Mouse (Mus musculus) hindbrain, embryonic 13.5 days (tissue): ENCODE results near the gene Klhdc10. TPM values are rescaled to one million over a fixed set of nuclear protein-coding genes. Genes with fewer than 3 reads are reported as not detected.
"Not testable (repeated sequence)": the region's sequence is repeated elsewhere in the genome, so short reads cannot be mapped to it uniquely, and the experiment has no call there.

Experiments
- ATAC-seq: fragments of 200-750 bp; cut with Nextera tagmentation; 2 replicates; pipeline ENCODE4 v1.8.0; 2017; ENCODE audit warnings: moderate TSS enrichment; ENCODE audit not compliant: low FRiP score
- H3K27ac ChIP-seq: fragments of 300-500 bp; sonication (generic); 2 replicates; pipeline ENCODE4 v1.5.1; 2015; ENCODE audit warnings: inconsistent platforms, mild to moderate bottlenecking, moderate library complexity
- H3K27me3 ChIP-seq: fragments of 300-500 bp; sonication (generic); 2 replicates; pipeline ENCODE4 v1.6.1; 2015; ENCODE audit warnings: mild to moderate bottlenecking, inconsistent platforms
- H3K36me3 ChIP-seq: fragments of 300-500 bp; sonication (generic); 2 replicates; pipeline ENCODE4 v1.6.1; 2015; ENCODE audit warnings: mild to moderate bottlenecking, inconsistent platforms
- H3K4me1 ChIP-seq: fragments of 300-500 bp; sonication (generic); replicated peaks from 2 replicates; pipeline ENCODE4 v1.6.1; 2015; ENCODE audit warnings: inconsistent platforms
- H3K4me2 ChIP-seq: fragments of 300-500 bp; sonication (generic); 2 replicates; pipeline ENCODE4 v1.6.1; 2015; ENCODE audit warnings: inconsistent platforms, mild to moderate bottlenecking, moderate library complexity
- H3K4me3 ChIP-seq: fragments of 300-500 bp; sonication (generic); 2 replicates; pipeline ENCODE4 v1.5.1; 2015; ENCODE audit warnings: mild to moderate bottlenecking, inconsistent platforms
- H3K9ac ChIP-seq: fragments of 300-500 bp; sonication (generic); 2 replicates; pipeline ENCODE4 v1.6.1; 2015; ENCODE audit warnings: mild to moderate bottlenecking, inconsistent platforms
- H3K9me3 ChIP-seq: fragments of 300-500 bp; sonication (generic); 2 replicates; pipeline ENCODE4 v1.6.1; 2016; ENCODE audit warnings: inconsistent platforms
- WGBS: fragments of 180-500 bp; shearing (Covaris S2); methylation state at CpG from one replicate; pipeline ENCODE4 v1.1.7; 2015; 5-methylcytosine and 5-hydroxymethylcytosine counted together
- polyA plus RNA-seq: library from polyadenylated mRNA; unstranded; fragments of >200 nt; fragmentation: Nextera tagmentation; extraction: Ambion mirVana; gene quantifications from 2 replicates; pipeline ENCODE4 v1.2.1, GENCODE M21; 2015

The Klhdc10 gene
- polyA plus RNA-seq, 1 experiment from 2014 or later = 32.9 TPM

DNA sequence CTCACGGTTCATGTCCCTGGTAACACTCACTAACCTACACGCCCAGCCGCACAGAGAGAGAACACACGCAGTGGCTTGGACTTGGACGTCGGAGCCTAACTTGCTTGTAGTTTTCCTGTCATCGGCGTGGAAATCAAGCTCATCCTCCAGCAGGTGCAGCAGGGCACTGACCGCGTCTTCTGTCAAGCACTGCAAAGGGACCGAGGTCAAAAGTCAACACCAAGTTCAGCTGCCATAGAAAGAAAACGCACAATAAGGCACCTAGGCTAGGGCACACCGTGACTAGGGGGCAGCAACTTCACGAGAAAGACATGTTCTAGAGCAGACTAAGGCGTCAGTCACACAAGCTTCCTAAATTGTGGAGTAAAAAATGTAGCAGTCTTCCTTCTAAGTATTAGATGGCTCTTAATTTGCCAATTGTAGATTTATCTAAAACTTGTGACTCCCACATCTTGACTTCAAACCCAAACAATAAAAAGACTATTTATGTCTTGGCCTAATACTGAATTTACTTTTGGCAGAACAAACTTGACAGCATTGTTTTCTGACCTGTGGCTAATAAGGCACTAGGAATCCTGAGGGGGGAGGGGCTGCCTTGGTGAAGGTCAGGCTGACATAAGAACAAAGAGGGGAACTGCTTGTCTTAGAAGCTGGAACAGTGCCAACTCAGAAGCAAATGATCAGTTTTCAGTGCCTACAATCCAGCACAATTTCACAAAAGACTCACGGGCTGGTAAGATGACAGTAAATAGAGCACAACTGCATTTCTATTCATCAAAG, 26.7 kb upstream of the Klhdc10 start:
- Histone ChIP-seq H3K4me3 (no peak overlapping the region), H3K4me2 (no peak overlapping the region), H3K9me3 (no peaks in the 10 kb centered on the region), H3K36me3 (peaks cover 91% of the 10 kb centered on the region), H3K27me3 (no peaks in the 10 kb centered on the region), H3K4me1 (0 out of 2 replicates have a peak, but pooled peaks cover 5% of the 10 kb centered on the region), H3K9ac (no peak overlapping the region), H3K27ac (no peak overlapping the region)
- WGBS = 82% methylated on average over 16 of the region's 16 CpGs
- no peak for ATAC-seq

DNA sequence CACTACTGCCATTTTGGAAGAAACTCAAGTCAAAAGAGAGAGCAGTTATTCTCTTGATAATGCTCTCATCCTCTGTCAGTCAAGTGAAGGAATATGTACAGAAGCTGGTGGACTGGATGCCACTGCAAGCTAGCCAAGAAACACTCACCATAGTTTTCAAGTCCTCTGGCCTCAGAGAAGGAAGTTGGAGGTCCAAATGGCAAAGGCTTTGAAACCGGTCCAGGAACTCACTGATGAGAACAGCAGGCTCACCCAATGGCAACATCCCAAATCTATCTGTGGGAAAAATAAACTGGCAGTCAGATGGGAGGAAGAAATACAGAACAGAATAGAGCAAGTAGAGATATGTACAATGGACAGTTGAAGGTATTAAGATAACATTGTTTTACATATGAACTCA, 25.9 kb upstream of the Klhdc10 start:
- H3K9ac ChIP-seq = no peak overlapping the region
- H3K36me3 ChIP-seq = peaks cover 91% of the 10 kb centered on the region
- no peak overlapping the region for H3K4me3 ChIP-seq
- no peaks in the 10 kb centered on the region for H3K27me3 ChIP-seq
- 0 out of 2 replicates have a peak, but pooled peaks cover 5% of the 10 kb centered on the region for H3K4me1 ChIP-seq
- no peaks in the 10 kb centered on the region for H3K9me3 ChIP-seq
- WGBS = 83% methylated on average over 1 of the region's 1 CpGs
- no peak overlapping the region for H3K4me2 ChIP-seq
- no peak overlapping the region for H3K27ac ChIP-seq
- ATAC-seq = no peak

GRCm38 (mm10) chr6:30381116-30381515, 20.6 kb upstream of the Klhdc10 start:
- Histone ChIP-seq H3K4me1 (no peaks in the 10 kb centered on the region), H3K4me2 (no peak overlapping the region), H3K9me3 (no peaks in the 10 kb centered on the region), H3K4me3 (no peak overlapping the region), H3K9ac (no peak overlapping the region), H3K36me3 (peaks cover 89% of the 10 kb centered on the region), H3K27me3 (no peaks in the 10 kb centered on the region), H3K27ac (no peak overlapping the region)
- ATAC-seq = no peak
- 75% methylated on average over 3 of the region's 3 CpGs for WGBS

- not testable (repeated sequence) for H3K27me3 ChIP-seq, H3K9me3 ChIP-seq, ATAC-seq, H3K4me1 ChIP-seq
- Histone ChIP-seq H3K4me2 (peak overlapping the region; percentile 50), H3K4me3 (peak overlapping the region; percentile 76), H3K9ac (peak overlapping the region; percentile 81), H3K27ac (peak overlapping the region; percentile 80; the same call in 1 of the 2 replicates), H3K36me3 (peaks cover 21% of the 10 kb centered on the region)
- 27% methylated on average over 4 of the region's 4 CpGs for WGBS
Observed at GRCm38 (mm10) chr6:30390271-30390670, 11.4 kb upstream of the Klhdc10 start.

- peak within 1 kb of the TSS; percentile 76 for H3K4me3 ChIP-seq
- H3K9ac ChIP-seq = peak within 1 kb of the TSS; percentile 81
- H3K4me1 ChIP-seq = peaks cover 7% of the 10 kb centered on the region
- ATAC-seq = peak; percentile 87
- peaks cover 15% of the 10 kb centered on the region for H3K36me3 ChIP-seq
- no peaks in the 10 kb centered on the region for H3K9me3 ChIP-seq
- no peaks in the 10 kb centered on the region for H3K27me3 ChIP-seq
- peak within 1 kb of the TSS; percentile 50 for H3K4me2 ChIP-seq
- WGBS = 18% methylated on average over 33 of the region's 33 CpGs
- peak within 1 kb of the TSS; percentile 80 for H3K27ac ChIP-seq
Observed at GRCm38 (mm10) chr6:30390714-30391697, 10.7 kb upstream of the Klhdc10 start, which contains the start of gene Zc3hc1. Gene Zc3hc1 (minus strand): TSS chr6:30391028.

GRCm38 (mm10) chr6:30391996-30392395, 9.7 kb upstream of the Klhdc10 start:
- Histone ChIP-seq H3K4me2 (no peak overlapping the region), H3K27me3 (no peaks in the 10 kb centered on the region), H3K4me1 (peaks cover 7% of the 10 kb centered on the region), H3K36me3 (peaks cover 5% of the 10 kb centered on the region), H3K27ac (no peak overlapping the region), H3K4me3 (no peak overlapping the region), H3K9ac (no peak overlapping the region), H3K9me3 (no peaks in the 10 kb centered on the region)
- WGBS = 90% methylated on average over 7 of the region's 7 CpGs
- no peak for ATAC-seq

GRCm38 (mm10) chr6:30400146-30400545, 1.5 kb upstream of the Klhdc10 start:
- Histone ChIP-seq H3K4me1 (peaks cover 18% of the 10 kb centered on the region), H3K4me2 (peak overlapping the region; percentile 57; the same call in 1 of the 2 replicates), H3K9me3 (no peaks in the 10 kb centered on the region), H3K4me3 (no peak overlapping the region), H3K9ac (no peak overlapping the region; the same call in 1 of the 2 replicates), H3K27ac (peak overlapping the region; percentile 97), H3K36me3 (no peaks in the 10 kb centered on the region), H3K27me3 (no peaks in the 10 kb centered on the region)
- ATAC-seq = no peak
- WGBS = 92% methylated on average over 5 of the region's 5 CpGs

GRCm38 (mm10) chr6:30400716-30401115, 952 bp upstream of the Klhdc10 start:
- Histone ChIP-seq H3K27me3 (no peaks in the 10 kb centered on the region), H3K4me3 (peak overlapping the region; percentile 91), H3K4me1 (peaks cover 21% of the 10 kb centered on the region), H3K4me2 (peak overlapping the region; percentile 57), H3K9me3 (no peaks in the 10 kb centered on the region), H3K9ac (peak overlapping the region; percentile 73), H3K36me3 (no peaks in the 10 kb centered on the region), H3K27ac (peak overlapping the region; percentile 97)
- 8% methylated on average over 7 of the region's 7 CpGs for WGBS
- ATAC-seq = no peak

DNA sequence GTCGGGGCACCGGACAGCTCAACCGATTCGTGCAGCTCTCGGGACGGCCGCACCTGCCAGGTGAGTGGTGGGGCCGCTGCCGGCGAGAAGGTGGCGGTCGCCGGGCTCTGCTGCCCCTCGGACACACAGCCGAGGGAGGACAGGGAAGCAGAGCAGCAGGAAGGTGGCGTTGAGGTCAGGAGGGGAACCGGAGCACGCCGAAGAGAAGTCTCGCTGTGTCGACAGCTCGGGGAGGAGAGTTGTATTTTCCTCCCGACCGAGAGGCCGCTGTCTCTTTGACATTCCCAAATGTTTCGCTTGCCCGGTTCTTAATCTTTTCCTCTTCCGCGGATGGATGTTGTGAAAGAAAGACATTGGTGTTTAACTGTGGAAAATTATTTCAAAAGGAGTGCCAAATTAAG, 423 bp downstream of the Klhdc10 start:
- WGBS = under 1% methylated on average over 29 of the region's 29 CpGs
- no peaks in the 10 kb centered on the region for H3K27me3 ChIP-seq
- no peaks in the 10 kb centered on the region for H3K9me3 ChIP-seq
- H3K4me1 ChIP-seq = peaks cover 21% of the 10 kb centered on the region
- H3K9ac ChIP-seq = peak overlapping the region; percentile 97
- ATAC-seq = peak; percentile 17
- H3K27ac ChIP-seq = peak overlapping the region; percentile 97
- peak overlapping the region; percentile 64 for H3K4me2 ChIP-seq
- H3K4me3 ChIP-seq = peak overlapping the region; percentile 91
- no peaks in the 10 kb centered on the region for H3K36me3 ChIP-seq

- H3K4me1 ChIP-seq = peaks cover 21% of the 10 kb centered on the region
- no peaks in the 10 kb centered on the region for H3K27me3 ChIP-seq
- peaks cover 3% of the 10 kb centered on the region; the same call in 1 of the 2 replicates for H3K9me3 ChIP-seq
- peak overlapping the region; percentile 58 for H3K4me2 ChIP-seq
- no peak for ATAC-seq
- H3K9ac ChIP-seq = peak overlapping the region; percentile 65; the same call in 1 of the 2 replicates
- peak overlapping the region; percentile 78 for H3K27ac ChIP-seq
- H3K36me3 ChIP-seq = no peaks in the 10 kb centered on the region
- WGBS = 19% methylated on average over 4 of the region's 4 CpGs
- peak overlapping the region; percentile 34 for H3K4me3 ChIP-seq
Observed at GRCm38 (mm10) chr6:30403465-30403864, 1.8 kb downstream of the Klhdc10 start.

DNA sequence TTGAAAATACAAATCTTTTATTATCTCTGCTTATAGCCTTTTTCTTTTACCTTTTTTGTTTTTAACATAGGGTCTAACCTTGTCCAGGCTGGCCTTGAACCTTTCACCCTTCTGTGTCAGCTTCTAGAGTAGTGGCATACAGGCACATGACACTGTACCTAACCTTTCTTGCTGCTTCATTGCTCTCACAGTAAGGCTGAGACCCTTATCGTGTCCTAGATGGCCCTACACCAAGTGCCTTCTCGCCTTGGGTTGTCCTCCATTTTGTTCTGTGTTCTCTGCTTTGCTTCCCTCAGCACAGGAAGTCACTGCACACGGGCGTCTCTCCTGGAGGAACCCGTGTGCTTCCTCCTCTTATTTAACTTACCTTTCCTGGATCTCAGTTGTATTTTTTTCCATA, 3.0 kb downstream of the Klhdc10 start:
- H3K9me3 ChIP-seq = peaks cover 3% of the 10 kb centered on the region; the same call in 1 of the 2 replicates
- no peaks in the 10 kb centered on the region for H3K36me3 ChIP-seq
- WGBS = 86% methylated on average over 5 of the region's 5 CpGs
- H3K27me3 ChIP-seq = no peaks in the 10 kb centered on the region
- H3K4me1 ChIP-seq = peaks cover 21% of the 10 kb centered on the region
- H3K9ac ChIP-seq = no peak overlapping the region; the same call in 1 of the 2 replicates
- H3K27ac ChIP-seq = peak overlapping the region; percentile 61
- no peak for ATAC-seq
- H3K4me2 ChIP-seq = peak overlapping the region; percentile 58
- peak overlapping the region; percentile 23; the same call in 1 of the 2 replicates for H3K4me3 ChIP-seq

DNA sequence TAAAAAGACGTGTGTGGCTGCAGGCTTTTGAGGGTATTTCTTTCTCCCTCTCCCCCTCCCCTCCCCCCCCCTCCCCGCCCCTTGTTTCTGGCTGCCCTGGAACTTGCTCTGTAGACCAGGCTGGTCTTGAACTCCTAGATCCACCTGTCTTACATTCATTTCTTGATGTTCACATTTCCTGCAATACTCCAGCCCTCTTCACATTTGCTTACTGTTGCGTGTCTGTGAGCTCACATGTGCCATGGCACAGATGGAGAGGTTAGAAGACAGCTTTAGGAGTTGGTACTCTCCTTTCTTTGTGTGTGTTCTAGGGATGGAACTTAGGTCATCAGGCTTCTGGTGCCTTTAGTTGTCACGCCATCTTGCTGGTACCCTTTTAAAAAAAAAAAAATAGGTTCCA, 6.6 kb downstream of the Klhdc10 start:
- no peak for ATAC-seq
- 88% methylated on average over 4 of the region's 4 CpGs for WGBS
- H3K36me3 ChIP-seq = no peaks in the 10 kb centered on the region
- peaks cover 3% of the 10 kb centered on the region; the same call in 1 of the 2 replicates for H3K9me3 ChIP-seq
- H3K27me3 ChIP-seq = no peaks in the 10 kb centered on the region
- no peak overlapping the region for H3K4me3 ChIP-seq
- H3K27ac ChIP-seq = no peak overlapping the region
- H3K4me1 ChIP-seq = peaks cover 16% of the 10 kb centered on the region
- H3K4me2 ChIP-seq = no peak overlapping the region
- no peak overlapping the region for H3K9ac ChIP-seq
